Mouse (Mus musculus) MEL (cell line): ENCODE measurements around the gene Itih4. TPM values are rescaled to one million over a fixed set of nuclear protein-coding genes. Genes with fewer than 3 reads are reported as not detected.

Experiments used
- DNase-seq: peaks from one replicate; pipeline ENCODE4 v3.0.0; 2011; ENCODE audit warnings: low read depth, low spot score
- H3K27ac ChIP-seq: 2 replicates; pipeline ENCODE4 v1.5.1; 2012; ENCODE audit warnings: low read depth, mild to moderate bottlenecking, control low read depth, low read length, moderate library complexity; ENCODE audit not compliant: control insufficient read depth
- H3K27me3 ChIP-seq, 2 experiments: fragments of 150-350 bp in 1 of 2; sonication (generic) in 1 of 2; 2 replicates each; pipeline ENCODE4 v1.6.1; 2012; ENCODE audit warnings: low read length in 2 of 2, mild to moderate bottlenecking in 2 of 2, improper control_type of control experiment in 1 of 2, moderate library complexity in 1 of 2; ENCODE audit not compliant: insufficient read depth in 2 of 2, control insufficient read depth in 1 of 2
- H3K36me3 ChIP-seq, 2 experiments: 2 replicates each; pipeline ENCODE4 v1.6.1; 2012 to 2014; ENCODE audit warnings: low read length in 2 of 2, improper control_type of control experiment in 1 of 2, inconsistent platforms in 1 of 2, mild to moderate bottlenecking in 1 of 2; ENCODE audit not compliant: insufficient read depth in 2 of 2, control insufficient read depth in 1 of 2
- H3K4me1 ChIP-seq, 2 experiments: fragments of 150-350 bp in 1 of 2; sonication (generic) in 1 of 2; 2 replicates each; pipeline ENCODE4 v1.6.1; 2012; ENCODE audit warnings: low read length in 2 of 2, improper control_type of control experiment in 1 of 2, mild to moderate bottlenecking in 1 of 2; ENCODE audit not compliant: insufficient read depth in 2 of 2, control insufficient read depth in 1 of 2
- H3K4me3 ChIP-seq, 2 experiments: fragments of 150-350 bp in 1 of 2; sonication (generic) in 1 of 2; 2 replicates each; pipeline ENCODE4 v1.5.1; 2012; ENCODE audit warnings: low read depth in 2 of 2, low read length in 2 of 2, mild to moderate bottlenecking in 2 of 2, moderate library complexity in 2 of 2, control low read depth in 1 of 2, improper control_type of control experiment in 1 of 2; ENCODE audit not compliant: control insufficient read depth in 1 of 2, insufficient read depth in 1 of 2
- H3K79me2 ChIP-seq: 2 replicates; pipeline ENCODE4 v1.6.1; 2012; ENCODE audit warnings: mild to moderate bottlenecking, low read length, moderate library complexity; ENCODE audit not compliant: control insufficient read depth, poor library complexity, insufficient read depth
- H3K9ac ChIP-seq: 2 replicates; pipeline ENCODE4 v1.6.1; 2012; ENCODE audit warnings: low read depth, mild to moderate bottlenecking, control low read depth, low read length, moderate library complexity; ENCODE audit not compliant: control insufficient read depth, poor library complexity, severe bottlenecking
- H3K9me3 ChIP-seq: fragments of 150-350 bp; sonication (generic); replicated peaks from 2 replicates; pipeline ENCODE4 v1.6.1; 2012; ENCODE audit warnings: mild to moderate bottlenecking, low read length, improper control_type of control experiment, moderate library complexity; ENCODE audit not compliant: insufficient read depth
- CHD2 ChIP-seq: IDR thresholded peaks from 2 replicates; pipeline ENCODE4 v1.6.1; 2011; ENCODE audit warnings: low read length, improper control_type of control experiment
- CTCF ChIP-seq, 3 experiments: IDR thresholded peaks in 2 of 3; conservative IDR thresholded peaks in 1 of 3; 2 replicates each; pipeline ENCODE4 v1.5.1; 2011 to 2012; ENCODE audit warnings: low read length in 3 of 3, low read depth in 2 of 3, mild to moderate bottlenecking in 2 of 3, improper control_type of control experiment in 1 of 3, inconsistent platforms in 1 of 3, mixed read lengths in 1 of 3, moderate library complexity in 1 of 3; ENCODE audit not compliant: control insufficient read depth in 1 of 3, insufficient read depth in 1 of 3, poor library complexity in 1 of 3, severe bottlenecking in 1 of 3
- ELF1 ChIP-seq: IDR thresholded peaks from 2 replicates; pipeline ENCODE4 v1.6.1; 2014; ENCODE audit warnings: low read depth, mild to moderate bottlenecking, inconsistent platforms, low read length, improper control_type of control experiment, moderate library complexity
- EP300 ChIP-seq, 2 experiments: IDR thresholded peaks; 2 replicates each; pipeline ENCODE4 v1.6.1; 2011; ENCODE audit warnings: improper control_type of control experiment in 2 of 2, low read length in 2 of 2, low read depth in 1 of 2, mild to moderate bottlenecking in 1 of 2
- GABPA ChIP-seq: IDR thresholded peaks from 2 replicates; pipeline ENCODE4 v1.6.1; 2012; ENCODE audit warnings: low read depth, mild to moderate bottlenecking, inconsistent platforms, low read length, improper control_type of control experiment, moderate library complexity
- HCFC1 ChIP-seq: IDR thresholded peaks from 2 replicates; pipeline ENCODE4 v1.6.1; 2012; ENCODE audit warnings: low read depth, mild to moderate bottlenecking, inconsistent platforms, low read length, improper control_type of control experiment, moderate library complexity
- JUND ChIP-seq: IDR thresholded peaks from 2 replicates; pipeline ENCODE4 v1.6.1; 2011; ENCODE audit warnings: low read depth, mild to moderate bottlenecking, improper control_type of control experiment, low read length
- KAT2A ChIP-seq: conservative IDR thresholded peaks from 2 replicates; pipeline ENCODE4 v1.6.1; 2012; ENCODE audit warnings: low read depth, low read length, improper control_type of control experiment, inconsistent platforms
- MAFK ChIP-seq: IDR thresholded peaks from 2 replicates; pipeline ENCODE4 v1.6.1; 2011; ENCODE audit warnings: low read depth, mild to moderate bottlenecking, low read length, improper control_type of control experiment, borderline replicate concordance
- MAZ ChIP-seq: IDR thresholded peaks from 2 replicates; pipeline ENCODE4 v1.6.1; 2012; ENCODE audit warnings: low read depth, mild to moderate bottlenecking, inconsistent platforms, low read length, improper control_type of control experiment
- MXI1 ChIP-seq: IDR thresholded peaks from 2 replicates; pipeline ENCODE4 v1.6.1; 2011; ENCODE audit warnings: mild to moderate bottlenecking, low read depth, low read length, improper control_type of control experiment
- MYB ChIP-seq: IDR thresholded peaks from 2 replicates; pipeline ENCODE4 v1.6.1; 2011; ENCODE audit warnings: mild to moderate bottlenecking, low read depth, low read length, improper control_type of control experiment
- MYC ChIP-seq: IDR thresholded peaks from 2 replicates; pipeline ENCODE4 v1.6.1; 2011; ENCODE audit warnings: low read depth, mild to moderate bottlenecking, low read length, improper control_type of control experiment, moderate library complexity
- NELFE ChIP-seq: IDR thresholded peaks from 2 replicates; pipeline ENCODE4 v1.6.1; 2011; ENCODE audit warnings: low read depth, low read length, improper control_type of control experiment
- NRF1 ChIP-seq: IDR thresholded peaks from 2 replicates; pipeline ENCODE4 v1.6.1; 2014; ENCODE audit warnings: low read depth, mild to moderate bottlenecking, inconsistent platforms, low read length, improper control_type of control experiment, moderate library complexity; ENCODE audit not compliant: poor library complexity, insufficient read depth, severe bottlenecking
- POLR2A ChIP-seq, 2 experiments: IDR thresholded peaks; 2 replicates each; pipeline ENCODE4 v1.6.1; 2011 to 2012; ENCODE audit warnings: low read length in 2 of 2, mild to moderate bottlenecking in 2 of 2, control low read depth in 1 of 2, improper control_type of control experiment in 1 of 2, low read depth in 1 of 2, moderate library complexity in 1 of 2; ENCODE audit not compliant: control insufficient read depth in 1 of 2, insufficient read depth in 1 of 2, poor library complexity in 1 of 2
- POLR2AphosphoS2 ChIP-seq: IDR thresholded peaks from 2 replicates; pipeline ENCODE4 v1.6.1; 2011; ENCODE audit warnings: low read length, improper control_type of control experiment
- POLR2AphosphoS5 ChIP-seq: IDR thresholded peaks from 2 replicates; pipeline ENCODE4 v1.6.1; 2012; ENCODE audit warnings: low read depth, borderline replicate concordance, mild to moderate bottlenecking, inconsistent platforms, low read length, moderate library complexity, mixed read lengths
- SIN3A ChIP-seq: IDR thresholded peaks from 2 replicates; pipeline ENCODE4 v1.6.1; 2012; ENCODE audit warnings: low read length, improper control_type of control experiment, inconsistent platforms
- TAL1 ChIP-seq: IDR thresholded peaks from 2 replicates; pipeline ENCODE4 v1.6.1; 2012; ENCODE audit warnings: mild to moderate bottlenecking, inconsistent platforms, low read length, moderate library complexity, mixed read lengths
- TBP ChIP-seq: IDR thresholded peaks from 2 replicates; pipeline ENCODE4 v1.8.0; 2011; ENCODE audit warnings: low read depth, low read length, improper control_type of control experiment
- USF2 ChIP-seq, 2 experiments: IDR thresholded peaks; 2 replicates each; pipeline ENCODE4 v1.6.1; 2011 to 2012; ENCODE audit warnings: improper control_type of control experiment in 2 of 2, low read length in 2 of 2, borderline replicate concordance in 1 of 2, inconsistent platforms in 1 of 2, low read depth in 1 of 2, mild to moderate bottlenecking in 1 of 2; ENCODE audit not compliant: insufficient read depth in 1 of 2
- ZC3H11A ChIP-seq: IDR thresholded peaks from 2 replicates; pipeline ENCODE4 v1.6.1; 2012; ENCODE audit warnings: low read depth, mild to moderate bottlenecking, inconsistent platforms, low read length, improper control_type of control experiment
- ZKSCAN1 ChIP-seq: IDR thresholded peaks from 2 replicates; pipeline ENCODE4 v1.6.1; 2012; ENCODE audit warnings: low read depth, mild to moderate bottlenecking, inconsistent platforms, low read length, improper control_type of control experiment, moderate library complexity
- ZMIZ1 ChIP-seq: IDR thresholded peaks from 2 replicates; pipeline ENCODE4 v1.6.1; 2012; ENCODE audit warnings: low read depth, mild to moderate bottlenecking, inconsistent platforms, low read length, improper control_type of control experiment, moderate library complexity
- polyA plus RNA-seq, 2 experiments: library from polyadenylated mRNA; stranded (reverse) in 1 of 2; unstranded in 1 of 2; fragments of >175 nt in 1 of 2; fragments of >200 nt in 1 of 2; gene quantifications; 2 replicates each; pipeline versions ENCODE4 v1.2.1 to v1.2.4; 2012; ENCODE audit warnings: low replicate concordance in 2 of 2, low read depth in 1 of 2; ENCODE audit not compliant: insufficient read length in 2 of 2, insufficient read depth in 1 of 2, missing spikeins in 1 of 2
- total RNA-seq: library from RNA; depleted of rRNA; stranded (reverse); fragments of 300-350 nt; gene quantifications from 2 replicates; pipeline ENCODE4 v1.2.3, GENCODE M21; 2012

Itih4 gene
- total and polyA plus RNA-seq, 3 experiments, result not detected

- TF ChIP-seq ZMIZ1 (no peak), CTCF (IDR thresholded peaks at IDR 0.05 in 2 of 3, conservative IDR thresholded peaks at IDR 0.05 in 1 of 3; ENCODE audit: control insufficient read depth in 1 of 3, insufficient read depth in 1 of 3, low read depth in 2 of 3, low read length in 3 of 3, poor library complexity in 1 of 3, severe bottlenecking in 1 of 3) (no peak), KAT2A (no peak), ZKSCAN1 (no peak), POLR2AphosphoS2 (no peak), MYB (no peak), ELF1 (no peak), TAL1 (no peak), GABPA (no peak), MAFK (no peak), TBP (no peak), MXI1 (no peak), POLR2AphosphoS5 (no peak), MAZ (no peak), JUND (no peak), CHD2 (no peak)
- TF ChIP-seq, all 39 proteins: peak for 0
- Histone ChIP-seq H3K9me3 (no peaks in the 10 kb centered on the region), H3K36me3 (no peaks in the 10 kb centered on the region), H3K27me3 (no peaks in the 10 kb centered on the region), H3K4me3 (no peak overlapping the region), H3K79me2 (no peaks in the 10 kb centered on the region), H3K27ac (no peak overlapping the region), H3K9ac (no peak overlapping the region), H3K4me1 (no peaks in the 10 kb centered on the region; a peak in 2 of 4 replicates)
- no peak for DNase-seq
Observed at GRCm38 (mm10) chr14:30879794-30880193, 6.5 kb upstream of the Itih4 start.

- Histone ChIP-seq H3K36me3 (no peaks in the 10 kb centered on the region), H3K4me3 (no peak overlapping the region)
- TF ChIP-seq POLR2AphosphoS2 (no peak), HCFC1 (no peak), ZMIZ1 (no peak), NELFE (no peak), ZC3H11A (no peak), CHD2 (no peak), TBP (no peak), NRF1 (no peak), USF2 (IDR thresholded peaks at IDR 0.05; ENCODE audit: borderline replicate concordance in 1 of 2, insufficient read depth in 1 of 2, low read depth in 1 of 2, low read length in 2 of 2) (no peak), MAFK (no peak), MXI1 (no peak), JUND (no peak), KAT2A (no peak), EP300 (IDR thresholded peaks at IDR 0.05; ENCODE audit: low read depth in 1 of 2, low read length in 2 of 2) (no peak), MYC (no peak), POLR2AphosphoS5 (no peak), GABPA (no peak), SIN3A (no peak), POLR2A (IDR thresholded peaks at IDR 0.05; ENCODE audit: control insufficient read depth in 1 of 2, insufficient read depth in 1 of 2, low read depth in 1 of 2, low read length in 2 of 2, poor library complexity in 1 of 2) (no peak)
Observed at GRCm38 (mm10) chr14:30880251-30880650, 6.0 kb upstream of the Itih4 start.

More at GRCm38 (mm10) chr14:30880251-30880650, 6.0 kb upstream of the Itih4 start:
- no peaks in the 10 kb centered on the region for H3K79me2 ChIP-seq
- DNase-seq, result no peak
- no peaks in the 10 kb centered on the region for H3K9me3 ChIP-seq
- H3K27ac ChIP-seq, result no peak overlapping the region
- no peaks in the 10 kb centered on the region for H3K27me3 ChIP-seq
- H3K9ac ChIP-seq, result no peak overlapping the region
- no peaks in the 10 kb centered on the region; a peak in 1 of 4 replicates for H3K4me1 ChIP-seq
